Mouse (Mus musculus): Measurements from ENCODE around the gene Ppif.

GRCm38 (mm10) chr14:25696356-25696755, 2.4 kb downstream of the Ppif start:
- no peak for TF ChIP-seq EP300 (optimal IDR thresholded peaks at IDR 0.05)
- TF ChIP-seq CTCF (IDR thresholded peaks at IDR 0.05; ENCODE audit: low read depth), result no peak
